Mouse (Mus musculus) layer of hippocampus, adult 18-20 months (tissue): ENCODE measurements around the gene Slc7a10. TPM values are rescaled to one million over a fixed set of nuclear protein-coding genes. Genes with fewer than 3 reads are reported as not detected.
A peak's percentile ranks its signal among the peaks of the same experiment; 100 is the strongest.

ENCODE experiments used
- DNase-seq, 2 experiments: peaks; one replicate each; pipeline ENCODE4 v3.0.0; 2022; ENCODE audit warnings: low spot score in 2 of 2
- long read RNA-seq: library from polyadenylated mRNA; stranded (forward); transcript quantifications from one replicate; pipeline ENCODE4 v2.0.0, GENCODE M21; 2021
- total RNA-seq, 2 experiments: library from RNA; stranded (reverse); gene quantifications; 2 replicates each; pipeline ENCODE4 v1.2.3; 2021

The Slc7a10 gene
- total RNA-seq: 10 to 100 TPM; 39.2 to 44.8 TPM
- long read RNA-seq, transcript Slc7a10-201 (11 exons, 1,953 nt): major isoform, 39 of 65 reads
- long read RNA-seq, partial matches to known transcripts: 2 of 65 reads
- long read RNA-seq, other reads (novel, unspliced or antisense): 23 of 65 reads

DNA sequence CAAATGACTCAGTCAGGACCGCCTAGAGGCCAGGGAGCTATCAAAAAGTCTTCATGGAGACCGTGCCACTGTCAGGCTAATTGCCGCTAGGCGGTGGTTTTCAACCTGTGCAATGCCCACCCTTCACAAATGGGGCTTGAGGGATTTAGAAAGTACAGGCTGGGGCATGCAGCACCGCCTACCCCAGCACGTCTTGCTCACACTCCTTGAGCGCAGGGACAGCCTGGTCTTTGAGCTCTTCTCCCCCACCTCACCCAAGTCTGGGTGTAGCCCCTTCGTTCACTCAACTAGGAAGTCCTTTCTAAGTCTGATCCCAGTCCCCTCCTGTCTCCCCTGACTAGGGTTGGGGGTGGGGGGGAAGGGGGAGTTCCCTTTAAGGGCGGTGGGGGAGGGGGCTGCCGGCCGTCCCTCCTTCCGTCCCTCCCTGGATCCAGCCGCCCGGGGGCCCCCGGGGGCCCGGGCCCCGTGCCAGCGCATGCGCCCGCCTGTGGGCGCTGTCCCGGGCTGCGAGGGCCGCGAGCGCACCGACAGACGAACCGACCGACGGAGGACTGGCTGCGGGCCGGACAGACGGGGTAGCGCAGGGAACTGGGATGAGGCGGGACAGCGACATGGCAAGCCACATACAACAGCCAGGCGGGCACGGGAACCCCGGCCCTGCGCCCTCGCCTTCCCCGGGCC is at the start of gene Slc7a10:
Gene Slc7a10 (plus strand): TSS at position 497 of the 681 bp plus-strand sequence.
- DNase-seq: no peak

DNA sequence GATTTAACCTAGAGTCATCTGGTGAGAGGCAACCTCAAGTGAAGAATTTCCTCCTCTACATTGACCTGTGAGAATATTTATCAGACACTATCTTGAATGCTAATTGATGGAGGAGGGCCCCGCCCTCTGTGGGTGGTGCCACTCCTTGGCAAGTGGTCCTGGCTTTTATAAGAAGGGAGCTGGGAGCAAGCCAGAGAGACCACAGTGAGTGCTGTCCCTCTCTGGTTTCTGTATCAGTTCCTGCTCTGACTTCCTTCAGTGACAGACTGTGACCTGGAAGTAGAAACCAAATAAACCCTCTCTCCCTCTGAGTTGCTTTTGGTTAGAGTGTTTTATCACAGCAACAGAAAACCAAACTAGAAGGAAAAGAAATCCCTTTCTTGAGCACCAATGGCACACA is 48.7 kb upstream of the Slc7a10 start:
- DNase-seq: no peak

DNA sequence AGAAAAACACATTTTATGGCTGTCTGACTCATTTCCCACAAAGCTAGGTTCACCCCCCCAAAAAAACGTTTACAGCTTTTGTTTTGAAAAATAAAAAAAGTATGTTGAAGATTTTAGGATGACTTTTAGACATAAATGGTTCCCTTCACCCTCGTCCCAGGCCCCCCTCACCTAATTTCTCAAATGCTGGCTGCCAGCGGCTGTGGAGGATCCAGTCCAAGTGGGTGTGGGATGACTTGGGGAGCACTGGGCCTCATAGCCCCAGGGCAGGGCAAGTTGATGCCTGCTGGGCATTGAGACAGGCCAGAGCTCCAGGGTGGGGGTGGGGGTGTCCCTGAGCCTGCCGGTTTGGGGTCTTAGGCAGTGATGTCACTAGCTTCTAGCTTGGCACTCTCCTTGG is 47.7 kb upstream of the Slc7a10 start:
- DNase-seq: no peak

DNA sequence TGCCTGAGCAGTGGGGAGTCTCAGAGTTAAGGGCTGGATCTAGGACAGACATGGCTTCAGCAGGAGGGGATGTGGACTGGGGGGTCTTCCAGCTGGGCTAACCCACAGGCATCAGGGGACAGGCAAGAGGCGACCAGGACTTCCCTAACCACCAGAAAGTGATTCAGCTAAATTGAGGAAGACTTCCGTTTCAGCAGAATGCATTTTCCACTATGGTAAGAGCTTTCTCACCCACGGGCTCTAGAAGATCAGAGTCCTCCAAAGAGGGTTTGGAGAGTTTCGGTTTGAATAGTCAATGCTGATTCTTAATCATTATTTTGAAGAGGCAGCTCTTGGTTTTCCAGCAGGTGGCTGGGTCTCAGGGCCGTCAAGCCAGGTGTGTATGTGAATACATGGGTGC is 46.3 kb upstream of the Slc7a10 start:
- DNase-seq: no peak

DNA sequence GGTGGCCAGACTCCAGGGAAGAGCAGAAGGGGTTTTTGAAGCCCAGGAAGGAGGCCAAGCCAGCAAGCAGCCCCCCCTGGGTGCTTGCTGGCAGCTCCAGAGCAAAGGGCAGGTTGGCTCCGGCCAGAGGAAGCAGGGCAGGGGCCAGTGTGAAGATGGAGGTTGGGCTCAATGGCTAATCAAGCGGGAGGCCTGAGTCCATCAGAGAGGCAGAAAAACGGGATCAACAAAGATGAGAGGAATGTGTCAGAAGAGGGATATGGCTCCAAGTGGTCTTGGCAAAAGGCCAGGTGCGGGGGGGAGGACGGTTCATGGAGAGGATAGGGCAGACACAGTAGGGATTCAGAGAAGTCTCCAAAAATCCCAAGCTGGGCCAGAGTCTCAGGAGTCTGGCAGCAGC is 44.7 kb upstream of the Slc7a10 start:
- DNase-seq: no peak

DNA sequence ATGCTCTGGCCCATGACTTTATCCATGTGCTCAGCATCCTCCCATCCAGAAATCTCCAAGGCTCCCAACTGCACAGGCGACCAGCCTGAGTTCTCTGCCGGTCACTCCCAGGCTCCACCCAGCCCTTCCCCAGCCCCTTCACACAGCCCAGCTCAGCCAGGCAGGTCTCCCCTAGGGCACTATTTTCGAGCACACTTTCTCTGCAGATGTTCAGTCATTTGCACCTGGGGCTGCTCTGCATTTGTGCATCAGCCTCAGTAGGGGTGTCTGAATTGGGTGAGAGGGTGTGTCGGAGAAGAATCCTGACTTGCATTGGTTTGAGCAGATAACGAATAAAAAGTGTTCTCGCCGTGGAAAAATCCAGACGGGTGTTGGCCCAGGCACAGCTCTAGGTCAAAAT is 43.7 kb upstream of the Slc7a10 start:
- DNase-seq: no peak

DNA sequence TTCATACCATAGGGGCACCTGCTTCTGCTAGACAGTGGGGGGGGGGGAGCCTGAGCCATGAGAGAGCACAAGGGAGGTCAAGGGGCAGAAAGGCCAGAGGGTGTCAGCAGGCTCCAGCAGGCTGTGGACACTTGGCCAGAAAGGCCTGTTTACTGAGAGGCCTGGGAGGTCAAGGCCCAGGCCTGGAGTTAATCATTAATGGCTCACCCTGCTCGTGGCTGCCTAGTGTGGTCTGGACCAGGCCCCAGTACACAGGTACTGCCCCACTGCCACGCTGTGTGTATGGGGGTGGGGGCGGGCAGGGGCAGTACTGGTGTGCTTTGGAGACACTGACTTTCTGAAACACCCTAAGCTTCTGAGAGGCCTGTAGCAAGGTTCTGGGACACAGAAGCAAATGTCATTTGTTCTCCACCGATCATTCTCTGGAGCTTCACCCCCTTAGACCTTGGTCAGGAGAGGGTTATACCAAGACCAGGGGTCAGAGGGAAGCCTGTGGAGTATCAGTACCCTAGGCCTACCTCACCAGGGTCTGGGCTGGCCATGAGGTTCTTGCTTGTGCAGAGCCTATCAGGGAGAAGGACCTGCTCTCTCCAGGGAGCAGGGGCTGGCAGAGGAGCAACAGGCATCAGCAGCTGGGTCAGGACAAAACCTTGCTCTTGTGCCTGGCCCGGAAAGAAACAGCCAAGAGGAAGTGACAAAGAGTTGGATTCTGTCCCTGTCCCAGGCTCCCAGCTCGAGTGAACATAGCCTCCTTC is 42.1 kb upstream of the Slc7a10 start:
- DNase-seq: no peak

DNA sequence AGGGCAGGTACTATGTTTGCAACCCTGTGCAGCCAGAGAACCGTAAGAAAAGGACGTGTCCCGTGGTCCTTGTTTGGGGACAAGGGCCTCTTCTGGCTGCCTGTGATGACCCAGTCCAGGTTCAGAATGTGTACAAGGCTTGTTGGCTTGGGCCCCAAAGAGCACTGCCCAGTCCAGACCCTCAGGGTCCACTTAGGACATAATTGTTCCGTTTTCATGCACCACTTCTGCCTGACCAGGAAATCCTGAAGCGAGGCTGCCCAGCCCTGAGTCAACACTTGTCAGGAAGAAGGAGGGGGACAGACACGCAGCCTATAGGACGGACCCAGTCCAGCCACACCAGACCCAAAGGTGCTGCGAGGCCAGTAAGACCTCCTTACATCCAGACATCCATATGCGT is 41.1 kb upstream of the Slc7a10 start:
- no peak for DNase-seq

DNA sequence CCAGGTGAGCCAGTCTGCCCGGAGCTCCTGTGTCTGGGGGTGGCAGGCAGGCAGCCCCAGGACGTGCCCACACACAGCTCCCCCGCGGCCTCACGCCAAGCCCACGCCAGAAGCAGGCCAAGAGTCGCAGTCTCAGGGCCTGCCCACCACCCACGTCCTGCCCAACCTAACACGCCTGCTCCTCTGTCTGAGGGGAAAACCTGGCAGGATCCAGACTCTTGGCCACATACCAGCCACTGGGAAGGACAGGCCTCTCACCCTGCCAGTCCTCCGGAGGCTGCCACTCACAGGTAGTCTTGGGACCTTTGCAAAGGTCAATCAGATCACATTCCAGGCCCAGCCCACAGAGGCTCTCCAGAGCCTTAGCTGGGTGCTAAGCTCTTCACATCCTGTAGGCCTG is 39.9 kb upstream of the Slc7a10 start:
- DNase-seq: no peak

DNA sequence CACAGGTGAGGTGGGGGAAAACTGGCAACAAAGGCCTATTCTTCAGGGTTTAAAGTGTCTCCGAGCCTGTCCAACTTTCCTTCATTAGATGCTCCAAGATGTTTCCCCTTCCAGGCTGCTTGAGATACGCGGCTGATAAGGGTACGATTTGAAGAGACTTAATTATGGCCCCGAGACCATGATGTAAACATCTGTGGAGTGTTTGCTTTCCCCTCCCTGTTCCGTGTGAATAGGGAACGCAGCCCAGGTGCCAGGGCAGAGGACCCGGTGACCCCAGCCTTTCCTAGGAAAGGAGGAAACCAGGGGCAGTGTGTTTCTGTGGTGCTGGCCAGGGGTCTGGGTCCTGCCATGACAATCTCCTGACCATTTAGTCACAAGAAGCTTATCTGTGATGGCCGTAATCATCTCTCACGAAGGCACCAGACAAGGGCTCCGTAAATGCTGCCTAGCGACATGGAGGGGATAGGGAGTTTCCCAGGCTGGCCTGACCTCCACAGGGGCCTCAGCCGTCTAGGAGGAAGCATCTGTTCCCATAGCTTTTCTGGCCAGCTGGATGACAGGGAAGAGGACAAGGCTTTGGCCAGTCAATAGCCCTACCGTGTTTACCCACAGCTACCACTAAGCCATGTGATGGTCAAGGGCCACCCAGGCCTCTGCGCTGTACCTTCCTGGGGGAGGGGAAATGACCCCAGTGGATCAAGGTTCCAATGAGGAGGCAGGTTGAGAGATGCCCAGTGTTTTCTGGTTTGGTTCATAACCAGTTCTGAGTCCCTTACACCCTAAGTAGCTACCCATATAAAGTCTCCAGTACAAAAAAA is 36.4 kb upstream of the Slc7a10 start:
- DNase-seq: no peak

DNA sequence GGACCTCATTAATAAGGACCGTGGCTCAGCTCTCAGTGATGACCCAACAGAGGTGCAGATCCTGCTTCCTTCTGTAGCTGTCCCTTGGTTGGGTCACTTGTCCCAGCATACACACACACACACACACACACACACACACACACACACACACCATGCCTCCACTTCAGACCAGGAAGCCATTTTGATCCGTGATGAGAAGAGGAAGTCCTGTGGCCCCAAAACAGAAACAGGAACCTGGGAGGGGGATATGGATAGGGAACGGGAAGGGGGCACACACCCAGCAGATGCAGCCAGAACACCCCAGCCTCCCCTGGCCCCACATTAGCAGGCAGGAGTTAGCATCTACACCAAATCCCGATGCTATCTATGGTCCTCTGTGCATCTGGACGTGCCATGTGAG is 35.3 kb upstream of the Slc7a10 start:
- no peak for DNase-seq

DNA sequence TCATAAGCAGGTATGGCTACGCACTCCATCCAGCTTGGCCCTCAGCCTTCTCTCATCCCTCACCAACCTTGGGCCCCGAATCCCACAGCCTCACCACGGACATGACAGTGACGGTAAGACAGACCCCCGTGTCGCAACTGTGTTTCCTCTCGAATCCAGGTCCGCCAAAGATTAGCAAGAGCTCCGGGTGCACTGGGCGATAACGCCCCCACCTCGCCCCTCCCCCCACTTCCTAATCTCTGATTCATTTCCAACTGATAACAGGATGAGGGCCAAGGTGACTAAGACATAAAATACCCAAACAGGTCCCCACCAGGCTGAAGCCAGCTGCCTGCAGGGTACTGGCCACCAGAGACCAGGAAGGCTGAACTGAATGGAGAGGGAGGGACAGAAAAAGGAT is 31.7 kb upstream of the Slc7a10 start:
- DNase-seq: no peak

DNA sequence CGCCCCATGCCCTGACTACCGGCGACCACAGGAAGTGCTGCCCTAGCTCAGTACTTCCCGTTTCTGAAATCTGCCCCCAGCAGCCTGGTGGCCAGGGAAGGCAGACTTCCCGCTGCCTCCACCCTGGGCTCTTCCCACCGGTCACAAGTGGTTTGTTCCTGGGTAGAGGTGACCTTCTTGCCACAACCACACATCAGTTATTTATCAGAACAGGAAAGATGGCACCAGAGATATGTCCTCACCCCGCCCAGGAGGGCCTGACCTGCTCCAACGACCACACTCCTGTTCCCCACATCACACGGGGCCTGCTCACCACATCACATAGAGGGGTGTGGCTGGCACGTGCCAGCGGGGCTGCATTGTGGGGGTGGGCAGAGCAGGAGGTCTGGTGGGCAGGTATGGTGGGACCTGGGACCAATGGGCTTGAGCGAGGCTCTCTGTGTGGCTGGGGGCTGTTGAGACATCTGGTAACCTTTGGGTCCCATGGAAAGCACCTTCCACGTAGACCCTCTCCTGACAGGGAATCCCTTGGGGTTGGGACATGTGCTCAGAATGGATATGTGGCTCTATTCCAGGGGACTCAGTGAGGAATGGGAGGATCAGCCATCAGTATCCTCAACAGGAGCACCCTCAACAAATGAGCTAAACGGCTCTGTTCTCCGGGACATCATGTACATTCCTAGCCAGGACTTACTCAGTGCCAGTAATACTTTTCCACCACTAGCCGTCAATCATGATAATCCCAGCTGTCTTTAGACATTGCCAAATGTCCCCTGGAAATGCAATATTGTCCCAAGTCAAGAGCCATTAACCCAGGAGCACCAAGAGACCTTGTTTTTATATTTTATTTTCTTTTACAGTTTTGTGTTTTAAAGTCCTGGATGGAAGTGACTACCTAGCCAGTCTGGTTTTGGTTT is 29.4 kb upstream of the Slc7a10 start:
- no peak for DNase-seq

DNA sequence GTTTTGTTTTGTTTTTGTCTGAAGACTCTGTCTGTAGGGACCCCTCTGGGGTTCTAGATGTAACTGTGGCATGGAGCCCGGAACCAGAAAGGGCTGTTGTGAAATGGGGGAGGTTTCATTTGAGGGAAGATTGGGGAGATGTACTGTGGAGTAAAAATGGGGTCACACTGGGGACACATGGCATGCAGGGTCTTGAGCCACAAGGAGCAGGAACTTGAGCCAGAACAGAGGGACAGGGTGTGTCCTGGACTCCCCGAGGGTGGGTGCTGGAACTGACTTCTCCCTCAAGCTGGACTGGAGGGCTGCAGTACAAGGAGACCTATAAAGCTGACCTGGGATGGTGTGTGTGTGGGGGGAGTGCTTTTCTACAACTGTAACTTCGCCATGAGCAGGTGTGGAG is 28.7 kb upstream of the Slc7a10 start:
- no peak for DNase-seq

DNA sequence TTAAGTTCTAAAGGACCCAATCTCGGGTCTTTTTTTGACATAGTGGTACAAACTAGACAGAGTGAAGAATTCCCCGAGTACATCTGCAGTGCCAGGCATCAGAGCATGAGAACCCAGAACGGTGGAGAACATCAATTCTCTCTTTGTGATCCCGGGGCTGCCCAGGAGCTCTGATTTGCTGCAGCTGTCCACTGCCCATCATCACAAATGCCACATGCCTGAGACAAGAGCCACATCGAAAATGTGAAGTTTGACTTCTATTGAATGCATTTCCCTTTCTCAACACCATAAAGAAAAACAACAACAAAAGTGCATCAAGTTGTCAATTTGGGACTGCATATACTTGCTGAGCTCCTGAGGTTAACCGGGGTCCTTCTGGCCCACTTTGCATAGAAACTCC is 23.7 kb upstream of the Slc7a10 start:
- DNase-seq: no peak

DNA sequence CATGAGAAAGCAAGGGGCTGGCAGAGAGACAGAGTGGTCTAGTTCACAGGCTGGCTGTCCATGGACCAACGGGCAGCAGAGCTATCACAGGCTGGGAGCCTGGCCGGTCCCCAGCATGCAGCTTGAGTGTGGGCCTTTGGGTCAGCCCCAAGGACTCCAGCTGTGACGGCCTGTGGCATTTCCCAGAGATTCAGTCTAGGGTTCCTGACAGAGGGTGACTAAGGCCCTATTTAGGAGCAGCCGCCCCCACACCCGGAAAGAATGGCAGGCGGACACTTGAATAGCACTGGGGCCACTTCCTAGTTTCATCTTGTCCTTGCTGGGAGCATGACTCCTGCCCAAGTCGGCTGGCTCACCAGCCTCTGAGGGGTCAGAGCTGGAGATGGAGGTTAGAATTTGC is 22.6 kb upstream of the Slc7a10 start:
- DNase-seq: no peak

DNA sequence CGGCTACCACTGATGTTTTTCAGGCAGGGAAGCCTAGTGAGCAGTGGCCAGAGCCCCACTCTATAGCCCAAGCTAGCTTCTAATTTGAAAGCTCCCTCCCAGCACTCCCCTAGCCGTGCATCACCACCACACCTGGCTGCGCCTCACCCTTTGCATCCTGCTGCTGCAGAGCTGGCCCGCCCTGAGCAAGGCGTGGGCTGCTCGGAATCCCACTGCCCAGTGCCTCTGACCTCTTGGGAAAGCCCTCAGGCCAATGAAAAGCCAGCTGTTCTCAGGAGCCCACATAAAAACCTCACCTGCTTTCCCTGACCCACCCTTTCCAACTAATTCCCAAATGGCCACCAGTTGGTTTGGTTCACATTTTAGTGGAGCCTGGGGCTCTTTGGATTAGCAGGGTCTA is 22.1 kb upstream of the Slc7a10 start:
- no peak for DNase-seq

DNA sequence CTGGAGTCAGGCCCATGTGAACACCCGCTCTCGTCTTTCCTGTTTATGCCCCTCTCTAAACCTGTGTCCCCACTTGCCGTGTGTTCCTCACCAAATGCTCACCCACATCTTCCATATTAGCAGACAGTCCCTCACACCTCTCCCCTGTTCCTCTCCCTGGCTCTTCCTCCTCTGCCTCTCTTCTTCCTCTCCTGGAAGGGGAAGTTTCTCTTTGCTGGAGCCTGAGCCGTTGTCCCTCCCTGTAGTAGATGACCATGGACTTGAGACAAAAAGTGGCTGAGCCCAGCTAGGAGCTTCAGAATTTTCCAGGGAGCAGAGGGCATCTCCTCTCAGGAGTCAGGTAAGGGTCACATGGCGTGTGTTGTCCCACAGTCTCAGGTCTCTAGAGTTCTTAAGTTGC is 19.2 kb upstream of the Slc7a10 start:
- DNase-seq: no peak

DNA sequence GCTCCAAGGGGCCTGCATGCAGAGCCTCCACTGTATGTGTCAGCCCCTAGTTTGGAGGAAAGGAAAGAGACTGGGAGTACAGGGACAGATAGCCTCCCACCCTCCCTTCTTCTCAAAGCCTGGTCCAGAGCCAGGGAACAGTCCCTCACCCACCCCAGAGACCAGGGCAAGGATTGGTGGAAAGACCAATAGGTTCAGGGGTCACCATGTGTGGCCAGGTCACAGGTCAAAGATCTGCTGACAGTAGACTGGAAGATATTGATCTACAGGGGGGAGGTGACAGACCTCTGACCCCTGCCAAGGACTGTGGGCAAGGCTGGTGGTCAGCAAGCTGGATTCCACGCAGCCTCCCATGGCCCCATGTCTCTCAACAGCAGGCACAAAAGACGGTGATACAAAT is 18.3 kb upstream of the Slc7a10 start:
- DNase-seq: no peak

DNA sequence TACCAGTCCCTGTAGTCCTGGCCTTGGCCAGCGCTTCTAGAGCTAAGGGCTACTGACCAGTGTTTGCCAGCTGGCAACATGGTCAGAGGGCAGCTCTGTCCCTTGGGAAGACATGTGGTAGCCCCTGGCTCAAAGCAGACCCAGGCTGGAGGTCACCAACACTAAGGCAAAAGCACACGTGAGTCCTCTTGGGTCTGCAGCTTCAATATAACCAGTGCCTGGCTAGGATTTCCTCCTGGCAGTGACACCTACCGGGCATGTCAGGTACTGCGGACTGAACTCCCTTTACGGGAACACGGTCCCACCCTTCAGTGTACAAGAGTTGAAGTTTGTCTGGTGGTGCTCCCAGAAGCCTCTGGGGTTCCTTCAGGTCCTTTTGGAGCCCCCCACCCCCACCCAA is 16.8 kb upstream of the Slc7a10 start:
- DNase-seq: peak; percentile 73 to 93

DNA sequence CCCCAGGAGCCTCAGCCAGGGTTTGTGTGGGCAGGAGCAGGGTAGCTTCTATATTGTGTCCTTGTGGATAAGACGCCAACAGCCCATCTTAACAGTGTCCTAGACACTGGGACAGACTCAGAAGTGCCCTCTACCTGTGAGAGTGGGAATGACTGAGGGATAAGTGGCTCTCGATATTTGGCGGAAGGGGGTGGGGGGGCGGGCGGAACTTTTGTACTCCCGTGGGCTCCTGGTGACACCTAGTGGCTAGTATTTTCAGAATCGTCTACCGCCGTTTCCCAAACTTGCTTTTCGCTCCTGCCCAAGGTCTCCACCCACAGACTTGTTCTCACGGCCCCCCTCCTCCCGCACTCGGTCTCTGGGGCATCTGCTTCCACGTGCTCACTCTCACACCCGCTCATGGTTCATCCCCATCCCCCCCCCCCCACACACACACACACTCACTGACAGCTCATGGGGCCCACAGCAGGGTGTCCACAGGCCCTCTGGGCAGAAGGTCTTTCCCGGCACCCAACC is 14.3 kb upstream of the Slc7a10 start:
- peak; percentile 36 to 88 for DNase-seq
